Mouse (Mus musculus) testis, adult 2 months (tissue): ENCODE data around the gene Rims3. TPM values are rescaled to one million over a fixed set of nuclear protein-coding genes. Genes with fewer than 3 reads are reported as not detected.

Experiments used
- H3K27ac ChIP-seq: fragments of 200-500 bp; 2 replicates; pipeline ENCODE4 v1.5.1; 2012; ENCODE audit warnings: low read depth, low read length; ENCODE audit not compliant: control insufficient read depth, insufficient read depth
- H3K27me3 ChIP-seq: fragments of 200-500 bp; 2 replicates; pipeline ENCODE4 v1.6.1; 2012; ENCODE audit warnings: mild to moderate bottlenecking, low read length, moderate library complexity; ENCODE audit not compliant: control insufficient read depth, insufficient read depth
- H3K36me3 ChIP-seq: fragments of 200-500 bp; 2 replicates; pipeline ENCODE4 v1.6.1; 2012; ENCODE audit warnings: mild to moderate bottlenecking, low read length; ENCODE audit not compliant: control insufficient read depth, insufficient read depth
- H3K4me1 ChIP-seq: fragments of 200-500 bp; 2 replicates; pipeline ENCODE4 v1.6.1; 2012; ENCODE audit warnings: low read length; ENCODE audit not compliant: control insufficient read depth, insufficient read depth
- H3K4me3 ChIP-seq: fragments of 200-500 bp; 2 replicates; pipeline ENCODE4 v1.5.1; 2012; ENCODE audit warnings: low read depth, mild to moderate bottlenecking, low read length, moderate library complexity, mixed read lengths; ENCODE audit not compliant: control insufficient read depth
- CTCF ChIP-seq: fragments of 200-500 bp; IDR thresholded peaks from 2 replicates; pipeline ENCODE4 v1.5.1; 2012; ENCODE audit warnings: low read depth, mild to moderate bottlenecking, inconsistent platforms, low read length, moderate library complexity; ENCODE audit not compliant: control insufficient read depth, insufficient read depth, insufficient replicate concordance
- POLR2A ChIP-seq: fragments of 200-500 bp; IDR thresholded peaks from 2 replicates; pipeline ENCODE4 v1.6.1; 2012; ENCODE audit warnings: low read depth, mild to moderate bottlenecking, inconsistent platforms, low read length, moderate library complexity; ENCODE audit not compliant: control insufficient read depth
- polyA plus RNA-seq: library from polyadenylated mRNA; depleted of rRNA; stranded (reverse); fragments of >200 nt; gene quantifications from 2 replicates; pipeline ENCODE4 v1.2.3, GENCODE M21; 2012

The Rims3 gene
- polyA plus RNA-seq, 1 experiment, result 3.3 TPM

GRCm38 (mm10) chr4:120817951-120818350 lies 36.7 kb upstream of the Rims3 start:
- Histone ChIP-seq H3K27me3 (no peaks in the 10 kb centered on the region), H3K4me3 (peak overlapping the region; percentile 27; the same call in 1 of the 2 replicates), H3K27ac (no peak overlapping the region), H3K36me3 (no peaks in the 10 kb centered on the region), H3K4me1 (peaks cover 2% of the 10 kb centered on the region)
- no peak for TF ChIP-seq POLR2A
- no peak for TF ChIP-seq CTCF

GRCm38 (mm10) chr4:120819296-120819695 lies 35.3 kb upstream of the Rims3 start:
- no peak overlapping the region for H3K27ac ChIP-seq
- no peak for TF ChIP-seq POLR2A
- no peak for TF ChIP-seq CTCF
- no peak overlapping the region for H3K4me3 ChIP-seq
- H3K4me1 ChIP-seq, result peaks cover 5% of the 10 kb centered on the region
- H3K27me3 ChIP-seq, result no peaks in the 10 kb centered on the region
- no peaks in the 10 kb centered on the region for H3K36me3 ChIP-seq

GRCm38 (mm10) chr4:120819871-120820270 lies 34.7 kb upstream of the Rims3 start:
- H3K4me1 ChIP-seq, result peaks cover 5% of the 10 kb centered on the region
- no peak overlapping the region for H3K4me3 ChIP-seq
- H3K36me3 ChIP-seq, result no peaks in the 10 kb centered on the region
- TF ChIP-seq CTCF, result no peak
- TF ChIP-seq POLR2A, result no peak
- H3K27me3 ChIP-seq, result no peaks in the 10 kb centered on the region
- H3K27ac ChIP-seq, result no peak overlapping the region

GRCm38 (mm10) chr4:120822191-120822911 lies 32.3 kb upstream of the Rims3 start:
- Histone ChIP-seq H3K27ac (no peak overlapping the region), H3K27me3 (no peaks in the 10 kb centered on the region), H3K4me1 (peaks cover 9% of the 10 kb centered on the region), H3K4me3 (no peak overlapping the region), H3K36me3 (no peaks in the 10 kb centered on the region)
- TF ChIP-seq CTCF (no peak), POLR2A (no peak)

GRCm38 (mm10) chr4:120825100-120825553 lies 29.5 kb upstream of the Rims3 start:
- Histone ChIP-seq H3K4me1 (peaks cover 9% of the 10 kb centered on the region), H3K36me3 (no peaks in the 10 kb centered on the region), H3K27ac (peak overlapping the region; percentile 98), H3K27me3 (no peaks in the 10 kb centered on the region), H3K4me3 (peak overlapping the region; percentile 95)
- TF ChIP-seq POLR2A (peak; percentile 91), CTCF (no peak)

- Histone ChIP-seq H3K36me3 (no peaks in the 10 kb centered on the region), H3K27me3 (no peaks in the 10 kb centered on the region), H3K4me1 (peaks cover 9% of the 10 kb centered on the region), H3K4me3 (peak overlapping the region; percentile 95), H3K27ac (peak overlapping the region; percentile 98)
- TF ChIP-seq POLR2A (0 out of 2 replicates have a peak, but pooled peaks have one; percentile 39), CTCF (no peak)
Measured at GRCm38 (mm10) chr4:120825577-120826326, 28.9 kb upstream of the Rims3 start.

- H3K4me3 ChIP-seq, result no peak overlapping the region
- TF ChIP-seq CTCF, result no peak
- no peak for TF ChIP-seq POLR2A
- H3K36me3 ChIP-seq, result no peaks in the 10 kb centered on the region
- peak overlapping the region; percentile 1; the same call in 1 of the 2 replicates for H3K27ac ChIP-seq
- H3K27me3 ChIP-seq, result no peaks in the 10 kb centered on the region
- peaks cover 9% of the 10 kb centered on the region for H3K4me1 ChIP-seq
Measured at GRCm38 (mm10) chr4:120826418-120826817, 28.2 kb upstream of the Rims3 start.
